Mouse (Mus musculus) erythroblast, embryonic 14.5 days (primary cell): ENCODE results near the gene Jmjd1c. TPM values are rescaled to one million over a fixed set of nuclear protein-coding genes. Genes with fewer than 3 reads are reported as not detected.

Source experiments
- H3K27me3 ChIP-seq: 2 replicates; pipeline ENCODE4 v1.6.1; 2012; ENCODE audit warnings: inconsistent platforms; ENCODE audit not compliant: control insufficient read depth
- H3K36me3 ChIP-seq: 2 replicates; pipeline ENCODE4 v1.6.1; 2012; ENCODE audit warnings: mild to moderate bottlenecking, inconsistent platforms; ENCODE audit not compliant: control insufficient read depth
- H3K4me1 ChIP-seq: 2 replicates; pipeline ENCODE4 v1.6.1; 2012; ENCODE audit warnings: inconsistent platforms; ENCODE audit not compliant: control insufficient read depth
- H3K4me3 ChIP-seq: replicated peaks from 2 replicates; pipeline ENCODE3; 2012; ENCODE audit warnings: moderate library complexity, mild to moderate bottlenecking, inconsistent platforms
- H3K9me3 ChIP-seq: 2 replicates; pipeline ENCODE4 v1.6.1; 2012; ENCODE audit warnings: low read length, inconsistent platforms, mixed read lengths; ENCODE audit not compliant: control insufficient read depth
- GATA1 ChIP-seq: IDR thresholded peaks from 2 replicates; pipeline ENCODE4 v1.6.1; 2012; ENCODE audit warnings: low read length, inconsistent platforms, mixed read lengths
- TAL1 ChIP-seq: IDR thresholded peaks from 3 replicates; pipeline ENCODE4 v1.6.1; 2012; ENCODE audit warnings: low read length, inconsistent platforms, mixed read lengths
- polyA plus RNA-seq: library from polyadenylated mRNA; stranded (reverse); fragments of >175 nt; gene quantifications from 2 replicates; pipeline ENCODE4 v1.2.3, GENCODE M21; 2012

Gene Jmjd1c
- polyA plus RNA-seq, 1 experiment: 0.09 TPM

- H3K36me3 ChIP-seq: no peaks in the 10 kb centered on the region
- no peak overlapping the region for H3K4me3 ChIP-seq
Measured at GRCm38 (mm10) chr10:67066421-67066820, 29.5 kb upstream of the Jmjd1c start.

GRCm38 (mm10) chr10:67069013-67069412 is 26.9 kb upstream of the Jmjd1c start:
- Histone ChIP-seq H3K4me3 (no peak overlapping the region), H3K4me1 (peaks cover 2% of the 10 kb centered on the region; the same call in 1 of the 2 replicates), H3K9me3 (no peaks in the 10 kb centered on the region), H3K36me3 (no peaks in the 10 kb centered on the region), H3K27me3 (no peaks in the 10 kb centered on the region)
- TF ChIP-seq TAL1: no peak
- no peak for TF ChIP-seq GATA1

More at GRCm38 (mm10) chr10:67066421-67066820, 29.5 kb upstream of the Jmjd1c start:
- Histone ChIP-seq H3K27me3 (no peaks in the 10 kb centered on the region), H3K4me1 (no peaks in the 10 kb centered on the region), H3K9me3 (no peaks in the 10 kb centered on the region)
- TF ChIP-seq GATA1 (no peak), TAL1 (no peak)

- Histone ChIP-seq H3K9me3 (no peaks in the 10 kb centered on the region), H3K36me3 (no peaks in the 10 kb centered on the region), H3K27me3 (no peaks in the 10 kb centered on the region), H3K4me1 (peaks cover 2% of the 10 kb centered on the region; the same call in 1 of the 2 replicates), H3K4me3 (no peak overlapping the region)
- TF ChIP-seq GATA1 (no peak), TAL1 (no peak)
Measured at GRCm38 (mm10) chr10:67071389-67071788, 24.5 kb upstream of the Jmjd1c start.

- TF ChIP-seq TAL1: no peak
- TF ChIP-seq GATA1: no peak
- Histone ChIP-seq H3K36me3 (no peaks in the 10 kb centered on the region), H3K4me1 (peaks cover 2% of the 10 kb centered on the region; the same call in 1 of the 2 replicates), H3K9me3 (no peaks in the 10 kb centered on the region), H3K4me3 (no peak overlapping the region), H3K27me3 (no peaks in the 10 kb centered on the region)
Measured at GRCm38 (mm10) chr10:67071884-67072283, 24.0 kb upstream of the Jmjd1c start.

GRCm38 (mm10) chr10:67072600-67072999 is 23.3 kb upstream of the Jmjd1c start:
- Histone ChIP-seq H3K36me3 (no peaks in the 10 kb centered on the region), H3K27me3 (no peaks in the 10 kb centered on the region), H3K4me1 (peaks cover 2% of the 10 kb centered on the region; the same call in 1 of the 2 replicates), H3K9me3 (no peaks in the 10 kb centered on the region), H3K4me3 (no peak overlapping the region)
- TF ChIP-seq GATA1 (no peak), TAL1 (no peak)

- Histone ChIP-seq H3K9me3 (no peaks in the 10 kb centered on the region), H3K27me3 (no peaks in the 10 kb centered on the region), H3K36me3 (no peaks in the 10 kb centered on the region), H3K4me3 (no peak overlapping the region), H3K4me1 (peaks cover 5% of the 10 kb centered on the region)
- TF ChIP-seq TAL1 (no peak), GATA1 (no peak)
Measured at GRCm38 (mm10) chr10:67073577-67073976, 22.3 kb upstream of the Jmjd1c start.

- Histone ChIP-seq H3K4me3 (no peak overlapping the region), H3K9me3 (no peaks in the 10 kb centered on the region), H3K36me3 (no peaks in the 10 kb centered on the region), H3K27me3 (no peaks in the 10 kb centered on the region), H3K4me1 (peaks cover 12% of the 10 kb centered on the region)
- TF ChIP-seq GATA1: no peak
- no peak for TF ChIP-seq TAL1
Measured at GRCm38 (mm10) chr10:67075931-67076878, 19.7 kb upstream of the Jmjd1c start.

- H3K4me1 ChIP-seq: peaks cover 11% of the 10 kb centered on the region
- no peaks in the 10 kb centered on the region for H3K27me3 ChIP-seq
- no peaks in the 10 kb centered on the region for H3K36me3 ChIP-seq
- H3K4me3 ChIP-seq: no peak overlapping the region
- no peak for TF ChIP-seq TAL1
- TF ChIP-seq GATA1: no peak
- H3K9me3 ChIP-seq: no peaks in the 10 kb centered on the region
Measured at GRCm38 (mm10) chr10:67079030-67079429, 16.9 kb upstream of the Jmjd1c start.

GRCm38 (mm10) chr10:67081206-67082007 is 14.5 kb upstream of the Jmjd1c start:
- peaks cover 11% of the 10 kb centered on the region for H3K4me1 ChIP-seq
- H3K4me3 ChIP-seq: no peak overlapping the region
- H3K9me3 ChIP-seq: no peaks in the 10 kb centered on the region
- no peaks in the 10 kb centered on the region for H3K36me3 ChIP-seq
- no peak for TF ChIP-seq GATA1
- TF ChIP-seq TAL1: no peak
- H3K27me3 ChIP-seq: no peaks in the 10 kb centered on the region
